Mouse (Mus musculus) kidney, adult 2 months (tissue): ENCODE results near the gene Atg16l2. TPM values are rescaled to one million over a fixed set of nuclear protein-coding genes. Genes with fewer than 3 reads are reported as not detected.

Experiments used
- DNase-seq: peaks from one replicate; pipeline ENCODE4 v3.0.0; 2021
- H3K27ac ChIP-seq: fragments of 200-500 bp; 2 replicates; pipeline ENCODE4 v1.5.1; 2012; ENCODE audit warnings: low read depth, low read length, control low read depth, inconsistent platforms; ENCODE audit not compliant: insufficient read depth
- H3K27me3 ChIP-seq: fragments of 200-500 bp; replicated peaks from 2 replicates; pipeline ENCODE4 v1.6.1; 2012; ENCODE audit warnings: mild to moderate bottlenecking, moderate library complexity, low read length, inconsistent platforms; ENCODE audit not compliant: control insufficient read depth, insufficient read depth
- H3K36me3 ChIP-seq: fragments of 200-500 bp; 2 replicates; pipeline ENCODE4 v1.6.1; 2012; ENCODE audit warnings: mild to moderate bottlenecking, moderate library complexity, low read length, inconsistent platforms; ENCODE audit not compliant: control insufficient read depth, insufficient read depth
- H3K4me1 ChIP-seq: fragments of 200-500 bp; 2 replicates; pipeline ENCODE4 v1.6.1; 2011; ENCODE audit warnings: low read length; ENCODE audit not compliant: control insufficient read depth, insufficient read depth
- H3K4me3 ChIP-seq: fragments of 200-500 bp; 2 replicates; pipeline ENCODE4 v1.5.1; 2011; ENCODE audit warnings: mild to moderate bottlenecking, low read depth, low read length, control low read depth; ENCODE audit not compliant: insufficient read depth
- CTCF ChIP-seq: fragments of 200-500 bp; conservative IDR thresholded peaks from 2 replicates; pipeline ENCODE4 v1.5.1; 2011; ENCODE audit warnings: low read depth, mild to moderate bottlenecking, control low read depth, low read length, moderate library complexity, mixed read lengths; ENCODE audit not compliant: insufficient read depth, insufficient read length
- POLR2A ChIP-seq: fragments of 200-500 bp; IDR thresholded peaks from one replicate; pipeline ENCODE4 v1.6.1; 2011; ENCODE audit warnings: low read depth, low read length, control low read depth
- WGBS: fragments of 180-500 bp; shearing (Covaris S2); methylation state at CpG from one replicate; pipeline ENCODE4 v1.1.7; 2018; 5-methylcytosine and 5-hydroxymethylcytosine counted together
- polyA plus RNA-seq: library from polyadenylated mRNA; depleted of rRNA; stranded (reverse); fragments of >200 nt; gene quantifications from 2 replicates; pipeline ENCODE4 v1.2.3, GENCODE M21; 2012

Gene Atg16l2
- polyA plus RNA-seq, 1 experiment = 12.3 TPM

DNA sequence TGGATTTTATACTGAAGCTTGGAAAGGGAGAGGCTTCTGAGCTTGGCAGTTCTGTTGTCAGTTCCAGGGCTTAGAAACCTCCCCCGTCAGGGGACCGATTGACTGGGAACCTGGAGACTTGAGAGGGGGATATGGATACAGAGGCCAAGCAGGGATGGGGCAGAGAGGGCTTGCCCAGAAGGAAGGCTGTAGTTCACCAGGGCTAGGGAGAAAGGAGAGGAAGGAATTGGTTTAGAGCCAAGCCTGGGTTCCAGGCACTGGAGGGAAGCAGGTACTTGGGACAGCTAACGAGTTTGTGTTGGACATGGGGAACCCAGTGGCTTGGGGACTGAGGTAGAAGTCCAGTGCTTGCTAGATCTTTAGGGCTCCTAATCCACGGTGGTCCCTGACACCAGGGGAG is 27.6 kb upstream of the Atg16l2 start:
- H3K36me3 ChIP-seq = no peaks in the 10 kb centered on the region; the same call in 1 of the 2 replicates
- WGBS = 56% methylated on average over 4 of the region's 4 CpGs
- DNase-seq = no peak
- no peak overlapping the region for H3K27ac ChIP-seq
- H3K4me3 ChIP-seq = no peak overlapping the region
- no peaks in the 10 kb centered on the region for H3K27me3 ChIP-seq
- H3K4me1 ChIP-seq = peaks cover 26% of the 10 kb centered on the region
- TF ChIP-seq POLR2A (no peak), CTCF (no peak)

DNA sequence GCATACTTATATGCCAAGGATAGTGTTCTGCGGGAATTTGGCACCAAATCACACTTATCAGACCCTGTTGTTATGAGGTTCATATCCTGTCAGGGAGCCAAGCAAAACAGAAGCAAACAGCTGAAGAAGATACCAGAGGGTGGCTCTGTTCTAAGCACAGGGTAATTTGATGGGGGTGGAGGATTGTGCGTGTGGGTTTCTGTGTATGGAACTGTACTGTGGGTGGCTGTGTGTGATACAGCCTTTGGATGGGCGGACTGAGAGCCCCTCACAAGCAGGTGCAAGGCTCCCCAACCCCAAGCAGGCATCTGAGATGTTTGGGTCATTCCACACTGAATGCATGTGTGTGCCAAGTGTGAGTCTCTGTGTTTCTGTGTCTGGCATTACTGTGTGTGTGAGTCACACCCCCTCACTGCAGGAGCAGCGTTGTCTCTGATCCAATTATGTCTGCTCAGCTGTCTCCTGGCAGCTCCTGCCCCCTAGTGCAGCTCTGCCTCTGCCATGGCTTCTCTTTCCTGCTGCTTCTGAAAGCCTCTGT is 26.6 kb upstream of the Atg16l2 start:
- 62% methylated on average over 4 of the region's 4 CpGs for WGBS
- 0 out of 2 replicates have a peak, but pooled peaks have one; percentile 26 for TF ChIP-seq CTCF
- TF ChIP-seq POLR2A = no peak
- Histone ChIP-seq H3K27me3 (no peaks in the 10 kb centered on the region), H3K4me3 (no peak overlapping the region), H3K27ac (no peak overlapping the region), H3K4me1 (peaks cover 34% of the 10 kb centered on the region), H3K36me3 (no peaks in the 10 kb centered on the region; the same call in 1 of the 2 replicates)
- DNase-seq = no peak

DNA sequence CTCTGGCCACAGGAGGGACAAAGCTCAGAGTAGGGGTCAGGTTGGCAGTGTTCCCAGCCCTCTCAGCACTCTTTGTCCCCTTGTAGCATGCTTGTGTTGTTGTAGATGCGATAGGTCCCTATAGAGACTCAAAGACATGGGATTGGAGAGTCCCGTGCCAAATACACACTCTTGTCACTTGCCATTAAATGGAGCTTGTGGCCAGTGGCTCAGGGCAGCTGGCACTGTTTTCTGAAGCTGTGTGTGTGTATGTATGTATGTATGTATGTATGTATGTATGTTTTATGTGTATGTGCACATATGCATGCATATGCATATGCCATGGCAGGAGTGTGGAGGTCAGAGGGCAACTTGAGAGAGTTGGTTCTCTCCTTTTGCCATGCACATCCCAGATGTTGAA is 25.7 kb upstream of the Atg16l2 start:
- DNase-seq = no peak
- peaks cover 43% of the 10 kb centered on the region for H3K4me1 ChIP-seq
- TF ChIP-seq CTCF (no peak), POLR2A (no peak)
- no peak overlapping the region for H3K4me3 ChIP-seq
- H3K27ac ChIP-seq = no peak overlapping the region
- WGBS = 66% methylated on average over 2 of the region's 2 CpGs
- no peaks in the 10 kb centered on the region for H3K27me3 ChIP-seq
- H3K36me3 ChIP-seq = no peaks in the 10 kb centered on the region

- TF ChIP-seq CTCF = no peak
- no peak for TF ChIP-seq POLR2A
- H3K4me3 ChIP-seq = no peak overlapping the region
Observed at GRCm38 (mm10) chr7:101327263-101327662, 25.2 kb upstream of the Atg16l2 start.

GRCm38 (mm10) chr7:101326006-101326405 is 24.0 kb upstream of the Atg16l2 start:
- peak; percentile 89 for DNase-seq
- WGBS = 61% methylated on average over 5 of the region's 5 CpGs
- no peak overlapping the region for H3K4me3 ChIP-seq
- H3K27ac ChIP-seq = peak overlapping the region; percentile 41
- no peaks in the 10 kb centered on the region for H3K27me3 ChIP-seq
- H3K4me1 ChIP-seq = peaks cover 48% of the 10 kb centered on the region
- H3K36me3 ChIP-seq = no peaks in the 10 kb centered on the region
- TF ChIP-seq POLR2A = no peak
- TF ChIP-seq CTCF = no peak

More at GRCm38 (mm10) chr7:101327263-101327662, 25.2 kb upstream of the Atg16l2 start:
- peak; percentile 68 for DNase-seq
- 44% methylated on average over 5 of the region's 5 CpGs for whole genome bisulfite sequencing
- H3K36me3 ChIP-seq = no peaks in the 10 kb centered on the region
- H3K27ac ChIP-seq = peak overlapping the region; percentile 24; the same call in 1 of the 2 replicates
- H3K4me1 ChIP-seq = peaks cover 48% of the 10 kb centered on the region
- no peaks in the 10 kb centered on the region for H3K27me3 ChIP-seq

DNA sequence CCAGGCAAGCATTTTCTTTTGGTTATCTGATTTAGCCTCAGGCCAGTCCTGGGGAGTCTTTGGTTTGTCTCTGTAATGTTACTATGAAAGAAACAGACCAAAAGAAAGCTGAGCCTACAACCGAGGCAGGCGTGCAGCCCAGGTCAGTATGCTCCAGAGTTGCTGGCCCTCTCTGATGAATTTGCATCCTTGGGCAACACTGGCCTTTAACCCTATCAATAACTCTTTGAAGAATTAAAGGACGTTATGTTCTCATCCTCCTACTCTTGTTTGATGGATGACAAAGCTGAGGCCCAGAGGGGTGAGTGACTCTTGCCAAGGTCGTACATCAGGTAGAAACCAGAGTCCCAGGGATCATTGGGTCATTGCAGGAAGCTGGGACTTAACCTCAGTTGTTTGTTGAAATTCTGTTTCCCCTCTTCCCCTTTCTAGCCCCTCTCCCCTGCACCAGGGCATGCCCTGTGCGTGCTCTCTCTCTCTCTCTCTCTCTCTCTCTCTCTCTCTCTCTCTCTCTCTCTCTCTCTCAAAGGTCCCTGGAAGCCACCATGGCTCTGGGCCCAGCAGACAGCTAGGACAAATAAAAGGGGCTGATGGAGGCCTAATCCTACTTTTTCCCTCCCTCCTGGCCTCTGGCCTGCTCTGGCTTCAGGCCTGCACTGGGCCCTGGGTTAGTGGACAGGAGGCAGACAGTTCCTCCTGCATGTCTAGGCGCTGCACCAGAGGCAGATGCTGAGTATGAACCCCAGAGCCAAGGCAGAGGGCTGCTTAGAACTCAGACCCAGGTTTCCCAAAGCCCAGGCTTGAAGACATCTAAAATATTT is 22.3 kb upstream of the Atg16l2 start:
- H3K4me3 ChIP-seq = no peak overlapping the region
- TF ChIP-seq CTCF (no peak), POLR2A (no peak)
- H3K36me3 ChIP-seq = no peaks in the 10 kb centered on the region
- no peak for DNase-seq
- H3K27me3 ChIP-seq = no peaks in the 10 kb centered on the region
- H3K27ac ChIP-seq = peak overlapping the region; percentile 66
- 47% methylated on average over 6 of the region's 6 CpGs for WGBS
- peaks cover 55% of the 10 kb centered on the region for H3K4me1 ChIP-seq

GRCm38 (mm10) chr7:101323141-101323594 is 21.1 kb upstream of the Atg16l2 start:
- TF ChIP-seq CTCF (peak; percentile 24; the same call in 1 of the 2 replicates), POLR2A (no peak)
- peaks cover 55% of the 10 kb centered on the region for H3K4me1 ChIP-seq
- peak overlapping the region; percentile 83 for H3K4me3 ChIP-seq
- whole genome bisulfite sequencing = 43% methylated on average over 4 of the region's 4 CpGs
- H3K27me3 ChIP-seq = no peaks in the 10 kb centered on the region
- DNase-seq = peak; percentile 84
- no peaks in the 10 kb centered on the region for H3K36me3 ChIP-seq
- H3K27ac ChIP-seq = peak overlapping the region; percentile 91
